Mouse (Mus musculus): Measurements from ENCODE around the gene Rhbdd1. TPM values are rescaled to one million over a fixed set of nuclear protein-coding genes. Genes with fewer than 3 reads are reported as not detected.

Rhbdd1 gene
- total RNA-seq (2021) (10 to 100 TPM; 11.2 to 11.3 TPM), polyA plus RNA-seq (2012; rRNA removed) (10.7 and 14.0 TPM in 2 replicates)
- long read RNA-seq, partial matches to known transcripts = 3 of 5 reads
- long read RNA-seq, other reads (novel, unspliced or antisense) = 1 of 5 reads

DNA sequence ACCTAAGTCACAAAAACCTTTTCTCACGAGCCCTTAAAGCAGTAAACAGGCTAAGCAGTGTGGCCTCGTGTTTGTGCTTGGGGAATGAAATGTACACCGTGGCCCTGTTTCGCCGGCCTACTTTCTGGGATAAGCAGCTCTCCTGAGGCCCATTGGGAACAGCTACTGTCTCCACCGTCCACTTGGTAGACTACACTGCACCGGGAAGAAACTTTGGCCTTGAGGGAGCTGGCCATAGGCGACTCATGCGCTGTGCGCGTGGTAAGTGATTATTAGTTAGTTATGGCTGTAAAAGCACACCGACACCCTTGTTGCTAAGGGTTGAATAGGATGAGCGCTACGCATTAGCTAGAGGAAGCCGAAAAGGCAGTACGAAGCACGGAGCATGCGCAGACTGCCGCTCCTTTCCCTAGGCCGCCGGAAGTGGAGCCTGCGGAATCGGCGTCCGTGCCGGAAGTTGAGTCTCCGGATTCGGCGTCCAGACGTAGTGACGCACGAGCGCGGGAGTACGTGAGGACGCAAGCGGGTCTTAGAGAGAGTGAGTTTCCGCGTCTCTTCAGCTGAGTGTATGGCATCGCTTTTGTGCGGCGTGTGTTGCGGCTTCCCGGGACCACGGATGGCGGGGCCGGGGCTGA is at the start of gene Rhbdd1:
Gene Rhbdd1, plus strand, starts transcription at position 342 of the 635 bp plus-strand sequence.
- Histone ChIP-seq H3K9ac (ENCODE audit: low read depth, low read length) (peak within 1 kb of the TSS; percentile 89), H3K27ac (peak within 1 kb of the TSS; percentile 90), H3K36me3 (ENCODE audit: control insufficient read depth, insufficient read depth, low read length) (peaks cover 4% of the 10 kb centered on the region; the same call in 1 of the 2 replicates), H3K79me2 (replicated peaks; ENCODE audit: control insufficient read depth, insufficient read depth, low read length) (peaks cover 4% of the 10 kb centered on the region; the same call in 1 of the 2 replicates), H3K27me3 (ENCODE audit: control insufficient read depth, insufficient read depth, low read length) (no peaks in the 10 kb centered on the region), H3K4me1 (ENCODE audit: control insufficient read depth, insufficient read depth, low read length) (peaks cover 2% of the 10 kb centered on the region), H3K4me3 (peak within 1 kb of the TSS; percentile 93)
- intact Hi-C loops (cut with DNase I) = loop anchor here (10.0 kb wide), 1 partner anchor 409 kb away; the partner anchor contains the start of gene Mff
- peak; percentile 97 for DNase-seq
- TF ChIP-seq EP300 (IDR thresholded peaks at IDR 0.05; ENCODE audit: insufficient read depth, low read depth, low read length) (no peak), POLR2A (IDR thresholded peaks at IDR 0.05; ENCODE audit: insufficient read depth, low read depth, low read length) (peak; percentile 90)
- 5% methylated on average over 47 of the region's 47 CpGs for WGBS

DNA sequence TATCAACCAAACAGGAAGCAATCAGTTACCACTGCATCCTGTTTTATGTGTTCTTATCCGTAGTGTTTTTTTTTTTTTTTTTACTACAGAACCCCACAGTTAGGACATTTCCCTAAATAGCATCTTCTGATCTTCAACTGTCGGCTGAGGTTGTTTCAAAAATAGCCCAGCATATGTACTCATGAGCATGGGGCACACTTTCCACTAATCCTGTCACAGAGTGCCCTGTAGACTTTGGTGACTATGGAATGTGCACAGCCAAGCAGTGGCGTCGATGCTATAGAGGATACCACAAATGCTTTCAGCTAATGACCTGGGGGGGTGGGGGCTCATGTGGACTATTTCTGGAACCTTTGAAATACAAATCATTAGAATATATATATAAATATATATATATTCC is 48.7 kb upstream of the Rhbdd1 start:
- H3K27ac ChIP-seq = peak overlapping the region; percentile 60
- H3K4me1 ChIP-seq (ENCODE audit: control insufficient read depth, insufficient read depth, low read length) = peaks cover 7% of the 10 kb centered on the region
- TF ChIP-seq POLR2A (IDR thresholded peaks at IDR 0.05; ENCODE audit: insufficient read depth, low read depth, low read length) = no peak
- no peak for TF ChIP-seq EP300 (IDR thresholded peaks at IDR 0.05; ENCODE audit: insufficient read depth, low read depth, low read length)
- TF ChIP-seq CTCF (IDR thresholded peaks at IDR 0.05) = no peak
- H3K27me3 ChIP-seq (ENCODE audit: control insufficient read depth, insufficient read depth, low read length) = no peaks in the 10 kb centered on the region
- H3K9ac ChIP-seq (ENCODE audit: low read depth, low read length) = no peak overlapping the region
- no peak overlapping the region for H3K4me3 ChIP-seq
- H3K36me3 ChIP-seq (ENCODE audit: control insufficient read depth, insufficient read depth, low read length) = peaks cover 30% of the 10 kb centered on the region
- intact Hi-C loops (cut with DNase I) = no loop called here
- WGBS = 11% methylated on average over 4 of the region's 4 CpGs
- no peak for DNase-seq
- peaks cover 3% of the 10 kb centered on the region for H3K79me2 ChIP-seq (replicated peaks; ENCODE audit: control insufficient read depth, insufficient read depth, low read length)

DNA sequence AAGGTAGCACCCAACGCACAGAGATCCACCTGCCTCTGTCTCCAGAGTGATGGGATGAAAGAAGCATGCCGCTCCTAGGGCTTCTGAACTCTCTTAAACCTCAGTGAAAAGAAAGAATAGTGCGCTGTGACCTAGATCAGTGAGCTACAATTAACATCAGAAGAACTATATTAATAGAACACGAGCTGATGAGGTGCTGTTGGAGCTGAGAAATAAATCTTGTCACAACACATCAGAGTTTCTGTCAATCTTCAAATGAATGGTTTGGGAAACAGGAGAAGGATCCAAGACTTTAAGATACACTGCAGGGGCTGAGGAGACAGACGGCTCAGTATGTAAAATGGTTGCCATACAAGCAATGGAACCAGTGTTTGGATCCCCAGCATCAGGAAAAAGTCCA is 44.0 kb upstream of the Rhbdd1 start:
- Histone ChIP-seq H3K27me3 (ENCODE audit: control insufficient read depth, insufficient read depth, low read length) (no peaks in the 10 kb centered on the region), H3K27ac (peak overlapping the region; percentile 58), H3K9ac (ENCODE audit: low read depth, low read length) (no peak overlapping the region), H3K36me3 (ENCODE audit: control insufficient read depth, insufficient read depth, low read length) (peaks cover 26% of the 10 kb centered on the region), H3K79me2 (replicated peaks; ENCODE audit: control insufficient read depth, insufficient read depth, low read length) (no peaks in the 10 kb centered on the region), H3K4me3 (no peak overlapping the region), H3K4me1 (ENCODE audit: control insufficient read depth, insufficient read depth, low read length) (peaks cover 6% of the 10 kb centered on the region)
- TF ChIP-seq EP300 (IDR thresholded peaks at IDR 0.05; ENCODE audit: insufficient read depth, low read depth, low read length) (no peak), POLR2A (IDR thresholded peaks at IDR 0.05; ENCODE audit: insufficient read depth, low read depth, low read length) (no peak), CTCF (IDR thresholded peaks at IDR 0.05) (no peak)
- DNase-seq = no peak
- intact Hi-C loops (cut with DNase I) = no loop called here
- 61% methylated on average over 5 of the region's 5 CpGs for WGBS

DNA sequence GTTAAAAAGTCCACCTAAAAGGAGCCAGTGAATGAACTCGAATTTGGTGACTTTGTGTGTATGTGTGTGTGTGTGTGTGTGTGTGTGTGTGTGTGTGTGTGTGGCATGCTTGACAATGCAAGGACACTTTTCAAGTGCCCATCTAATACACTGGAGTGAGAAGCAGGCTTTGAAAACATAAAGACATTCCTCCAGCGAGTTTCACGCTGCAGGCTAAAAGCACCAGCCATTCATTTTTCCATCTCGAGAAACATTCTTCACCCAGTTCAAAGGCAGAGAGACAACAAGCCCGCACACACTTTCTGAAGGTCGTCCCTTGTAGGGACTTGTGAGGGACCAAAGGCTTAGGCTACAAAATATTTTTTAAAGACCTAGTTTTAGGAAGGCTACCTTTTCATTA is 42.7 kb upstream of the Rhbdd1 start:
- no peak for DNase-seq
- H3K36me3 ChIP-seq (ENCODE audit: control insufficient read depth, insufficient read depth, low read length) = peaks cover 29% of the 10 kb centered on the region
- no peak overlapping the region for H3K4me3 ChIP-seq
- no peak overlapping the region for H3K27ac ChIP-seq
- peaks cover 6% of the 10 kb centered on the region for H3K4me1 ChIP-seq (ENCODE audit: control insufficient read depth, insufficient read depth, low read length)
- no peak for TF ChIP-seq CTCF (IDR thresholded peaks at IDR 0.05)
- no peak for TF ChIP-seq EP300 (IDR thresholded peaks at IDR 0.05; ENCODE audit: insufficient read depth, low read depth, low read length)
- no peak for TF ChIP-seq POLR2A (IDR thresholded peaks at IDR 0.05; ENCODE audit: insufficient read depth, low read depth, low read length)
- H3K79me2 ChIP-seq (replicated peaks; ENCODE audit: control insufficient read depth, insufficient read depth, low read length) = 0 out of 2 replicates have a peak, but pooled peaks cover 1% of the 10 kb centered on the region
- WGBS = 55% methylated on average over 6 of the region's 6 CpGs
- intact Hi-C loops (cut with DNase I) = no loop called here
- H3K9ac ChIP-seq (ENCODE audit: low read depth, low read length) = no peak overlapping the region
- no peaks in the 10 kb centered on the region for H3K27me3 ChIP-seq (ENCODE audit: control insufficient read depth, insufficient read depth, low read length)

DNA sequence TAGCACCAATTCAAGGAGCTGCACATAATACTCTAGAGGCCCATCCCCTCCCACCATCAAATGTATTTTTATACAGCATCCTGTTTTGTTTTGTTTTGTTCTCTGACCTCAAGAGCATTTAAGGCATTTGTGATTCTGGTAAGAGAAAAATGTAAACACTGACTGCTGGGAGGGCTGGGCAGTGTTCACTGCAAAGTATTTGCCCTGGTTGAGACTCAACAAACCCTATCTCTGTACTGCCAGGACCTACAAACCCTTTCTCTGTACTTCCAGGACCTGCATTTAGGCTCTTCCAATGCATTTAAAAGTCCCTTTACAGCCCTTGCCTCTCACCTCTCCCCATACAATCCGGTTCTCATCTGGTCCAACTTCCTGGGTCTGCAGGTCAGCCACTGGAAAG is 41.9 kb upstream of the Rhbdd1 start:
- no peak overlapping the region for H3K4me3 ChIP-seq
- TF ChIP-seq CTCF (IDR thresholded peaks at IDR 0.05) (no peak), EP300 (IDR thresholded peaks at IDR 0.05; ENCODE audit: insufficient read depth, low read depth, low read length) (no peak), POLR2A (IDR thresholded peaks at IDR 0.05; ENCODE audit: insufficient read depth, low read depth, low read length) (no peak)
- DNase-seq = no peak
- H3K36me3 ChIP-seq (ENCODE audit: control insufficient read depth, insufficient read depth, low read length) = peaks cover 29% of the 10 kb centered on the region
- H3K27me3 ChIP-seq (ENCODE audit: control insufficient read depth, insufficient read depth, low read length) = no peaks in the 10 kb centered on the region
- no peak overlapping the region for H3K27ac ChIP-seq
- no peak overlapping the region for H3K9ac ChIP-seq (ENCODE audit: low read depth, low read length)
- H3K4me1 ChIP-seq (ENCODE audit: control insufficient read depth, insufficient read depth, low read length) = peaks cover 6% of the 10 kb centered on the region
- intact Hi-C loops (cut with DNase I) = no loop called here
- WGBS = 31% methylated on average over 1 of the region's 1 CpGs
- H3K79me2 ChIP-seq (replicated peaks; ENCODE audit: control insufficient read depth, insufficient read depth, low read length) = 0 out of 2 replicates have a peak, but pooled peaks cover 1% of the 10 kb centered on the region

DNA sequence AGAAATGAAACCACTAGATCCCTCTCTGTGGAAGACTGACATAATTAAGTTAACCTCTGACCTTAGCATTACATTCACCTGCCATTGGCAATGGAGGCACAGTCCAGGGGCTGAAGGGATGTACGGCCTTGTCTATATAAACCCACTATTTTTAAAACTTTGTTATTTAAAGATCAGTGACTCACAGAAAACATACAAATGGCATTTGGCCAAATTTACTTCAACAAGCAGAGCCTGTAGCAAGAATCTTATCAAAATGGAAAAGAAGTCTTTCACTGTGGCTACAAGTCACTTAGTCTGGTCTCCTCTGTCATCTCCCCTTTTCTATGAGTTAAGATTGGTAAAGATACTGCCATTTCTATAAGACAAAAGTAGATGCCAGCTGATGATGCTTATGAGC is 36.5 kb upstream of the Rhbdd1 start:
- 0 out of 2 replicates have a peak, but pooled peaks cover 1% of the 10 kb centered on the region for H3K79me2 ChIP-seq (replicated peaks; ENCODE audit: control insufficient read depth, insufficient read depth, low read length)
- no peak for DNase-seq
- TF ChIP-seq CTCF (IDR thresholded peaks at IDR 0.05) (no peak), EP300 (IDR thresholded peaks at IDR 0.05; ENCODE audit: insufficient read depth, low read depth, low read length) (no peak), POLR2A (IDR thresholded peaks at IDR 0.05; ENCODE audit: insufficient read depth, low read depth, low read length) (no peak)
- 19% methylated on average over 1 of the region's 1 CpGs for WGBS
- H3K36me3 ChIP-seq (ENCODE audit: control insufficient read depth, insufficient read depth, low read length) = peaks cover 33% of the 10 kb centered on the region
- peak overlapping the region; percentile 30; the same call in 1 of the 2 replicates for H3K27ac ChIP-seq
- H3K27me3 ChIP-seq (ENCODE audit: control insufficient read depth, insufficient read depth, low read length) = no peaks in the 10 kb centered on the region
- H3K9ac ChIP-seq (ENCODE audit: low read depth, low read length) = no peak overlapping the region
- H3K4me3 ChIP-seq = no peak overlapping the region
- intact Hi-C loops (cut with DNase I) = loop anchor here (5.0 to 10.0 kb wide), 2 partner anchors 37 to 265 kb away; no protein-coding TSS in a partner anchor
- peaks cover 11% of the 10 kb centered on the region for H3K4me1 ChIP-seq (ENCODE audit: control insufficient read depth, insufficient read depth, low read length)

Measured in heart, adult 2 months (tissue).